Mouse (Mus musculus) erythroblast, embryonic 14.5 days (primary cell): ENCODE measurements around the gene Pom121l2.
"Not testable (repeated sequence)": the region's sequence is repeated elsewhere in the genome, so short reads cannot be mapped to it uniquely, and the experiment has no call there.

Experiments used
- GATA1 ChIP-seq: IDR thresholded peaks from 2 replicates; pipeline ENCODE4 v1.6.1; 2012; ENCODE audit warnings: low read length, inconsistent platforms, mixed read lengths
- TAL1 ChIP-seq: IDR thresholded peaks from 3 replicates; pipeline ENCODE4 v1.6.1; 2012; ENCODE audit warnings: low read length, inconsistent platforms, mixed read lengths

- not testable (repeated sequence) for TF ChIP-seq GATA1, TAL1
Observed at GRCm38 (mm10) chr13:22035267-22036148, 54.5 kb downstream of the Pom121l2 start, which contains the start of the genes Hist1h2ah and Hist1h2bk.
